Mouse (Mus musculus) E14TG2a.4 (cell line): ENCODE results near the gene Ganc.

Experiments
- CTCF ChIP-seq: conservative IDR thresholded peaks from 2 replicates; pipeline ENCODE4 v1.5.1; 2014; ENCODE audit warnings: low read length
- NANOG ChIP-seq: IDR thresholded peaks from 2 replicates; pipeline ENCODE4 v1.6.1; 2014; ENCODE audit warnings: borderline replicate concordance, low read length, mixed read lengths
- POU5F1 ChIP-seq: IDR thresholded peaks from 2 replicates; pipeline ENCODE4 v1.6.1; 2014; ENCODE audit warnings: low read length, borderline replicate concordance

DNA sequence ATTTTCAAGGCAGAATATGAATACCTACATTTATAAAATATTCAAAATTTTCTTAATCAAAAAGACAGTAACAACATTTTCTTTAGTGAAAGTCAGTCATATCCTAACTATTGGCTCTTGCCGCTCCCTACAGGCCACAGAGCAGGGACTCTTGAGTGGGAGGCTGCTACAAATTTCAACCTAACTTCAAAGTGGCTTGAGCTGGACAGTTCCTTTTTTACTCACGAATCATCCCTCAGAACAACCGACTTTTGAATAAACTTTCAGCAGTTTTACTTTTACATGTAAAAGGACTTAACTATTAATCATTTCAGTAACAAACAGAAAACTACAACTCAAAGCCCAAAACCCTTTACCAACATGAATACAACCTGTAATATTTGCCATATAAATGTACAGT lies 883 bp upstream of the Ganc start:
- TF ChIP-seq CTCF = no peak
- TF ChIP-seq POU5F1 = no peak
- TF ChIP-seq NANOG = no peak
